Mouse (Mus musculus) hindbrain, postnatal 0 days (tissue): ENCODE results near the gene Trim10. TPM values are rescaled to one million over a fixed set of nuclear protein-coding genes. Genes with fewer than 3 reads are reported as not detected.

Experiments used
- ATAC-seq: fragments of 200-750 bp; cut with Nextera tagmentation; 2 replicates; pipeline ENCODE4 v1.8.0; 2017; ENCODE audit warnings: mild to moderate bottlenecking, moderate TSS enrichment, moderate library complexity
- DNase-seq: peaks from one replicate; pipeline ENCODE4 v3.0.0-alpha.2; 2015; ENCODE audit warnings: low spot score
- H3K27ac ChIP-seq: fragments of 300-500 bp; sonication (generic); 2 replicates; pipeline ENCODE4 v1.5.1; 2014; ENCODE audit warnings: mild to moderate bottlenecking
- H3K27me3 ChIP-seq: fragments of 300-500 bp; sonication (generic); 2 replicates; pipeline ENCODE4 v1.6.1; 2014; ENCODE audit warnings: low read length, mixed read lengths; ENCODE audit not compliant: insufficient read depth
- H3K36me3 ChIP-seq: fragments of 300-500 bp; sonication (generic); 2 replicates; pipeline ENCODE4 v1.6.1; 2014; ENCODE audit warnings: low read length, mixed read lengths; ENCODE audit not compliant: insufficient read depth
- H3K4me1 ChIP-seq: fragments of 300-500 bp; sonication (generic); 2 replicates; pipeline ENCODE4 v1.6.1; 2014; ENCODE audit warnings: antibody characterized with exemption, low read length, mixed read lengths; ENCODE audit not compliant: insufficient read depth
- H3K4me2 ChIP-seq: fragments of 300-500 bp; sonication (generic); 2 replicates; pipeline ENCODE4 v1.6.1; 2014; ENCODE audit warnings: low read depth, mild to moderate bottlenecking, low read length, moderate library complexity, mixed read lengths
- H3K4me3 ChIP-seq: fragments of 300-500 bp; sonication (generic); 2 replicates; pipeline ENCODE4 v1.5.1; 2014; ENCODE audit warnings: low read length
- H3K9ac ChIP-seq: fragments of 300-500 bp; sonication (generic); replicated peaks from 2 replicates; pipeline ENCODE4 v1.6.1; 2014; ENCODE audit warnings: mild to moderate bottlenecking, low read length, moderate library complexity, mixed read lengths
- H3K9me3 ChIP-seq: fragments of 300-500 bp; sonication (generic); 2 replicates; pipeline ENCODE4 v1.6.1; 2016; ENCODE audit warnings: low read length, mixed read lengths
- CTCF ChIP-seq: IDR thresholded peaks from 2 replicates; pipeline ENCODE4 v1.5.1; 2016; ENCODE audit warnings: antibody characterized with exemption, control low read depth, low read depth
- WGBS: fragments of 180-500 bp; shearing (Covaris S2); extraction: QIAGEN DNeasy Blood & Tissue Kit; methylation state at CpG from one replicate; pipeline ENCODE4 v1.1.7; 2014; 5-methylcytosine and 5-hydroxymethylcytosine counted together
- polyA plus RNA-seq: library from polyadenylated mRNA; unstranded; fragments of >200 nt; fragmentation: Nextera tagmentation; extraction: Ambion mirVana; gene quantifications from 2 replicates; pipeline ENCODE4 v1.2.1, GENCODE M21; 2015
- total RNA-seq: library from RNA; depleted of rRNA; stranded (reverse); fragments of >200 nt; gene quantifications from 2 replicates; pipeline ENCODE4 v1.2.3, GENCODE M21; 2014

The Trim10 gene
- total and polyA plus RNA-seq, 2 experiments from 2014 or later, result 0.19 TPM; not detected in 1

- WGBS, result 72% methylated on average over 7 of the region's 7 CpGs
- H3K36me3 ChIP-seq, result peaks cover 5% of the 10 kb centered on the region; the same call in 1 of the 2 replicates
- H3K9me3 ChIP-seq, result no peaks in the 10 kb centered on the region
- H3K4me2 ChIP-seq, result no peak overlapping the region
- no peak overlapping the region for H3K9ac ChIP-seq
- ATAC-seq (no peak), DNase-seq (no peak)
- no peak overlapping the region for H3K27ac ChIP-seq
- H3K4me3 ChIP-seq, result no peak overlapping the region
- no peaks in the 10 kb centered on the region for H3K4me1 ChIP-seq
- no peaks in the 10 kb centered on the region for H3K27me3 ChIP-seq
- no peak for TF ChIP-seq CTCF
Measured at GRCm38 (mm10) chr17:36843696-36844095, 25.7 kb upstream of the Trim10 start.

GRCm38 (mm10) chr17:36844286-36844719 lies 25.1 kb upstream of the Trim10 start:
- Histone ChIP-seq H3K27ac (no peak overlapping the region), H3K27me3 (no peaks in the 10 kb centered on the region), H3K9me3 (no peaks in the 10 kb centered on the region), H3K4me3 (no peak overlapping the region), H3K9ac (no peak overlapping the region), H3K36me3 (peaks cover 5% of the 10 kb centered on the region; the same call in 1 of the 2 replicates), H3K4me1 (no peaks in the 10 kb centered on the region), H3K4me2 (no peak overlapping the region)
- DNase-seq (no peak), ATAC-seq (no peak)
- TF ChIP-seq CTCF, result no peak

GRCm38 (mm10) chr17:36844725-36845124 lies 24.6 kb upstream of the Trim10 start:
- ATAC-seq, result no peak

GRCm38 (mm10) chr17:36848911-36849310 lies 20.5 kb upstream of the Trim10 start:
- H3K9ac ChIP-seq, result no peak overlapping the region
- H3K9me3 ChIP-seq, result no peaks in the 10 kb centered on the region
- DNase-seq, result no peak
- no peak for ATAC-seq
- H3K27ac ChIP-seq, result no peak overlapping the region
- TF ChIP-seq CTCF, result no peak
- no peaks in the 10 kb centered on the region for H3K27me3 ChIP-seq
- H3K4me1 ChIP-seq, result no peaks in the 10 kb centered on the region
- H3K36me3 ChIP-seq, result peaks cover 30% of the 10 kb centered on the region
- H3K4me2 ChIP-seq, result no peak overlapping the region
- H3K4me3 ChIP-seq, result no peak overlapping the region
- 67% methylated on average over 5 of the region's 5 CpGs for WGBS

More at GRCm38 (mm10) chr17:36844725-36845124, 24.6 kb upstream of the Trim10 start:
- Histone ChIP-seq H3K27ac (no peak overlapping the region), H3K27me3 (no peaks in the 10 kb centered on the region), H3K9me3 (no peaks in the 10 kb centered on the region), H3K4me1 (no peaks in the 10 kb centered on the region), H3K36me3 (peaks cover 5% of the 10 kb centered on the region; the same call in 1 of the 2 replicates), H3K9ac (no peak overlapping the region), H3K4me3 (no peak overlapping the region), H3K4me2 (no peak overlapping the region)
- TF ChIP-seq CTCF, result no peak
- no peak for DNase-seq
- 48% methylated on average over 1 of the region's 1 CpGs for WGBS

- Histone ChIP-seq H3K4me3 (no peak overlapping the region), H3K27ac (no peak overlapping the region), H3K9me3 (no peaks in the 10 kb centered on the region), H3K4me2 (no peak overlapping the region), H3K9ac (no peak overlapping the region), H3K36me3 (peaks cover 38% of the 10 kb centered on the region), H3K27me3 (no peaks in the 10 kb centered on the region), H3K4me1 (no peaks in the 10 kb centered on the region)
- no peak for ATAC-seq
- no peak for TF ChIP-seq CTCF
- DNase-seq, result no peak
- 84% methylated on average over 2 of the region's 2 CpGs for WGBS
Measured at GRCm38 (mm10) chr17:36849992-36850391, 19.4 kb upstream of the Trim10 start.

- Histone ChIP-seq H3K4me2 (no peak overlapping the region), H3K4me1 (no peaks in the 10 kb centered on the region), H3K27me3 (no peaks in the 10 kb centered on the region), H3K36me3 (peaks cover 47% of the 10 kb centered on the region), H3K4me3 (no peak overlapping the region), H3K27ac (no peak overlapping the region), H3K9ac (no peak overlapping the region), H3K9me3 (no peaks in the 10 kb centered on the region)
- no peak for ATAC-seq
- WGBS, result 92% methylated on average over 5 of the region's 5 CpGs
- no peak for TF ChIP-seq CTCF
- DNase-seq, result no peak
Measured at GRCm38 (mm10) chr17:36851200-36851599, 18.2 kb upstream of the Trim10 start.

GRCm38 (mm10) chr17:36851627-36852026 lies 17.7 kb upstream of the Trim10 start:
- DNase-seq, result no peak
- H3K4me2 ChIP-seq, result no peak overlapping the region
- no peak overlapping the region for H3K9ac ChIP-seq
- H3K4me1 ChIP-seq, result no peaks in the 10 kb centered on the region
- no peak for ATAC-seq
- no peak overlapping the region for H3K4me3 ChIP-seq
- H3K27ac ChIP-seq, result no peak overlapping the region
- WGBS, result 92% methylated on average over 5 of the region's 5 CpGs
- H3K9me3 ChIP-seq, result no peaks in the 10 kb centered on the region
- TF ChIP-seq CTCF, result no peak
- peaks cover 51% of the 10 kb centered on the region for H3K36me3 ChIP-seq
- no peaks in the 10 kb centered on the region for H3K27me3 ChIP-seq
